Mouse (Mus musculus): ENCODE measurements around the gene Slc5a10. TPM values are rescaled to one million over a fixed set of nuclear protein-coding genes. Genes with fewer than 3 reads are reported as not detected.

The Slc5a10 gene
- polyA plus RNA-seq, 1 experiment, result not detected

- Histone ChIP-seq H3K4me3 (ENCODE audit: insufficient read depth, poor library complexity, severe bottlenecking) (no peak overlapping the region), H3ac (ENCODE audit: control insufficient read depth, insufficient read length, low read depth) (no peak overlapping the region), H3K36me3 (ENCODE audit: control insufficient read depth, insufficient read depth) (no peaks in the 10 kb centered on the region), H3K79me2 (ENCODE audit: control insufficient read depth, insufficient read depth) (no peaks in the 10 kb centered on the region), H3K79me3 (ENCODE audit: low read depth) (no peaks in the 10 kb centered on the region), H3K27me3 (ENCODE audit: control insufficient read depth, insufficient read depth, insufficient read length) (no peaks in the 10 kb centered on the region)
- TF ChIP-seq MAX (IDR thresholded peaks at IDR 0.05) (no peak), MYOG (IDR thresholded peaks at IDR 0.05; ENCODE audit: control insufficient read depth, extremely low read depth, insufficient read length) (no peak), CTCF (IDR thresholded peaks at IDR 0.05; ENCODE audit: control insufficient read depth, insufficient read depth, insufficient read length) (no peak), FOSL1 (IDR thresholded peaks at IDR 0.05; ENCODE audit: insufficient read depth, low read length, poor library complexity, severe bottlenecking) (no peak), MYOD1 (IDR thresholded peaks at IDR 0.05; ENCODE audit: control insufficient read depth, insufficient read length, low read depth) (no peak), CEBPB (IDR thresholded peaks at IDR 0.05; ENCODE audit: low read depth) (no peak), USF1 (IDR thresholded peaks at IDR 0.05; ENCODE audit: low read depth) (no peak)
These were observed 15.0 kb downstream of the Slc5a10 start for GRCm38 (mm10) chr11:61705581-61705980.

- H3K79me2 ChIP-seq (ENCODE audit: control insufficient read depth, insufficient read depth), result no peaks in the 10 kb centered on the region
- TF ChIP-seq CEBPB (IDR thresholded peaks at IDR 0.05; ENCODE audit: low read depth) (no peak), MYOD1 (IDR thresholded peaks at IDR 0.05; ENCODE audit: control insufficient read depth, insufficient read length, low read depth) (no peak), MYOG (IDR thresholded peaks at IDR 0.05; ENCODE audit: control insufficient read depth, extremely low read depth, insufficient read length) (no peak), USF1 (IDR thresholded peaks at IDR 0.05; ENCODE audit: low read depth) (no peak), MAX (IDR thresholded peaks at IDR 0.05) (no peak), FOSL1 (IDR thresholded peaks at IDR 0.05; ENCODE audit: insufficient read depth, low read length, poor library complexity, severe bottlenecking) (no peak), CTCF (IDR thresholded peaks at IDR 0.05; ENCODE audit: control insufficient read depth, insufficient read depth, insufficient read length) (no peak)
- H3K79me3 ChIP-seq (ENCODE audit: low read depth), result no peaks in the 10 kb centered on the region
- H3K4me3 ChIP-seq (ENCODE audit: insufficient read depth, poor library complexity, severe bottlenecking), result no peak overlapping the region
- H3K27me3 ChIP-seq (ENCODE audit: control insufficient read depth, insufficient read depth, insufficient read length), result no peaks in the 10 kb centered on the region
- no peaks in the 10 kb centered on the region for H3K36me3 ChIP-seq (ENCODE audit: control insufficient read depth, insufficient read depth)
- no peak overlapping the region for H3ac ChIP-seq (ENCODE audit: control insufficient read depth, insufficient read length, low read depth)
These were observed 18.1 kb downstream of the Slc5a10 start for GRCm38 (mm10) chr11:61702494-61702893.

- H3K27me3 ChIP-seq (ENCODE audit: control insufficient read depth, insufficient read depth, insufficient read length), result no peaks in the 10 kb centered on the region
- H3ac ChIP-seq (ENCODE audit: control insufficient read depth, insufficient read length, low read depth), result no peak overlapping the region
- no peaks in the 10 kb centered on the region for H3K36me3 ChIP-seq (ENCODE audit: control insufficient read depth, insufficient read depth)
- H3K79me3 ChIP-seq (ENCODE audit: low read depth), result no peaks in the 10 kb centered on the region
- no peaks in the 10 kb centered on the region for H3K79me2 ChIP-seq (ENCODE audit: control insufficient read depth, insufficient read depth)
- no peak overlapping the region for H3K4me3 ChIP-seq (ENCODE audit: insufficient read depth, poor library complexity, severe bottlenecking)
- TF ChIP-seq MYOD1 (IDR thresholded peaks at IDR 0.05; ENCODE audit: control insufficient read depth, insufficient read length, low read depth) (no peak), CEBPB (IDR thresholded peaks at IDR 0.05; ENCODE audit: low read depth) (no peak), CTCF (IDR thresholded peaks at IDR 0.05; ENCODE audit: control insufficient read depth, insufficient read depth, insufficient read length) (no peak), FOSL1 (IDR thresholded peaks at IDR 0.05; ENCODE audit: insufficient read depth, low read length, poor library complexity, severe bottlenecking) (no peak), MYOG (IDR thresholded peaks at IDR 0.05; ENCODE audit: control insufficient read depth, extremely low read depth, insufficient read length) (no peak), USF1 (IDR thresholded peaks at IDR 0.05; ENCODE audit: low read depth) (no peak), MAX (IDR thresholded peaks at IDR 0.05) (no peak)
These were observed 18.9 kb downstream of the Slc5a10 start for GRCm38 (mm10) chr11:61701696-61702095.

GRCm38 (mm10) chr11:61699933-61700332 is 20.7 kb downstream of the Slc5a10 start:
- H3K4me3 ChIP-seq (ENCODE audit: insufficient read depth, poor library complexity, severe bottlenecking), result no peak overlapping the region
- H3K79me3 ChIP-seq (ENCODE audit: low read depth), result no peaks in the 10 kb centered on the region
- no peaks in the 10 kb centered on the region for H3K36me3 ChIP-seq (ENCODE audit: control insufficient read depth, insufficient read depth)
- H3K27me3 ChIP-seq (ENCODE audit: control insufficient read depth, insufficient read depth, insufficient read length), result peaks cover under 1% of the 10 kb centered on the region
- H3ac ChIP-seq (ENCODE audit: control insufficient read depth, insufficient read length, low read depth), result no peak overlapping the region
- TF ChIP-seq MYOD1 (IDR thresholded peaks at IDR 0.05; ENCODE audit: control insufficient read depth, insufficient read length, low read depth) (no peak), CEBPB (IDR thresholded peaks at IDR 0.05; ENCODE audit: low read depth) (no peak), USF1 (IDR thresholded peaks at IDR 0.05; ENCODE audit: low read depth) (no peak), MYOG (IDR thresholded peaks at IDR 0.05; ENCODE audit: control insufficient read depth, extremely low read depth, insufficient read length) (no peak), FOSL1 (IDR thresholded peaks at IDR 0.05; ENCODE audit: insufficient read depth, low read length, poor library complexity, severe bottlenecking) (no peak), CTCF (IDR thresholded peaks at IDR 0.05; ENCODE audit: control insufficient read depth, insufficient read depth, insufficient read length) (no peak)
- no peaks in the 10 kb centered on the region for H3K79me2 ChIP-seq (ENCODE audit: control insufficient read depth, insufficient read depth)

GRCm38 (mm10) chr11:61699460-61699859 is 21.2 kb downstream of the Slc5a10 start:
- no peaks in the 10 kb centered on the region for H3K79me2 ChIP-seq (ENCODE audit: control insufficient read depth, insufficient read depth)
- H3K4me3 ChIP-seq (ENCODE audit: insufficient read depth, poor library complexity, severe bottlenecking), result no peak overlapping the region
- no peaks in the 10 kb centered on the region for H3K36me3 ChIP-seq (ENCODE audit: control insufficient read depth, insufficient read depth)
- TF ChIP-seq MAX (IDR thresholded peaks at IDR 0.05), result no peak
- no peak for TF ChIP-seq CTCF (IDR thresholded peaks at IDR 0.05; ENCODE audit: control insufficient read depth, insufficient read depth, insufficient read length)
- no peak for TF ChIP-seq FOSL1 (IDR thresholded peaks at IDR 0.05; ENCODE audit: insufficient read depth, low read length, poor library complexity, severe bottlenecking)
- no peak for TF ChIP-seq MYOD1 (IDR thresholded peaks at IDR 0.05; ENCODE audit: control insufficient read depth, insufficient read length, low read depth)
- no peak for TF ChIP-seq USF1 (IDR thresholded peaks at IDR 0.05; ENCODE audit: low read depth)
- no peak for TF ChIP-seq MYOG (IDR thresholded peaks at IDR 0.05; ENCODE audit: control insufficient read depth, extremely low read depth, insufficient read length)
- H3K79me3 ChIP-seq (ENCODE audit: low read depth), result no peaks in the 10 kb centered on the region
- no peak overlapping the region for H3ac ChIP-seq (ENCODE audit: control insufficient read depth, insufficient read length, low read depth)
- peaks cover 3% of the 10 kb centered on the region for H3K27me3 ChIP-seq (ENCODE audit: control insufficient read depth, insufficient read depth, insufficient read length)

- Histone ChIP-seq H3ac (ENCODE audit: control insufficient read depth, insufficient read length, low read depth) (no peak overlapping the region), H3K4me3 (ENCODE audit: insufficient read depth, poor library complexity, severe bottlenecking) (no peak overlapping the region), H3K79me2 (ENCODE audit: control insufficient read depth, insufficient read depth) (no peaks in the 10 kb centered on the region), H3K79me3 (ENCODE audit: low read depth) (no peaks in the 10 kb centered on the region), H3K36me3 (ENCODE audit: control insufficient read depth, insufficient read depth) (no peaks in the 10 kb centered on the region), H3K27me3 (ENCODE audit: control insufficient read depth, insufficient read depth, insufficient read length) (peaks cover 3% of the 10 kb centered on the region)
- TF ChIP-seq MYOD1 (IDR thresholded peaks at IDR 0.05; ENCODE audit: control insufficient read depth, insufficient read length, low read depth), result peak; percentile 85
- no peak for TF ChIP-seq MAX (IDR thresholded peaks at IDR 0.05)
These were observed 21.8 kb downstream of the Slc5a10 start for GRCm38 (mm10) chr11:61698852-61699251.
